Mouse (Mus musculus) cerebellum, adult 18-20 months (tissue): ENCODE results near the gene Pcolce2.
A peak's percentile ranks its signal among the peaks of the same experiment; 100 is the strongest.

Experiments used
- DNase-seq, 2 experiments: peaks; one replicate each; pipeline ENCODE4 v3.0.0; 2021

Pcolce2 gene

DNA sequence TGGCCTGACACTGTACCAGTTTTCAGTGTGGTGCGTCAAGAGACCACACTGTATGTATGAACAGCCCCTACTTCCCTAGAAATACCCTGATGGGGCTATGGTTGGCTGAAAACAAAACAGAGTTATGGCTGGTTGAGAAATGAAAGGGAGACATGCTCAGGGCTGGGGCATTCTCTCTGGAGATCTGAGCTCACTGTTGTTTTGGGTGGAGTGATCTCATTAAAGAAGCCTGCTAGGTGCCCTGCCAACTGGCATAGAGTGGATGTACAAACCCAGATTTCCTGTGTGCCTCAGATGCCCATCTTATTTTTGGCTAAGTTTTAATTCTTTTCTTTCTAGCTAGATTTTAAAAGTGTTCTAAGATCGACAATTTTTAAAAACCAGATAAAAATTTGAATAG, 20.5 kb downstream of the Pcolce2 start:
- no peak for DNase-seq

DNA sequence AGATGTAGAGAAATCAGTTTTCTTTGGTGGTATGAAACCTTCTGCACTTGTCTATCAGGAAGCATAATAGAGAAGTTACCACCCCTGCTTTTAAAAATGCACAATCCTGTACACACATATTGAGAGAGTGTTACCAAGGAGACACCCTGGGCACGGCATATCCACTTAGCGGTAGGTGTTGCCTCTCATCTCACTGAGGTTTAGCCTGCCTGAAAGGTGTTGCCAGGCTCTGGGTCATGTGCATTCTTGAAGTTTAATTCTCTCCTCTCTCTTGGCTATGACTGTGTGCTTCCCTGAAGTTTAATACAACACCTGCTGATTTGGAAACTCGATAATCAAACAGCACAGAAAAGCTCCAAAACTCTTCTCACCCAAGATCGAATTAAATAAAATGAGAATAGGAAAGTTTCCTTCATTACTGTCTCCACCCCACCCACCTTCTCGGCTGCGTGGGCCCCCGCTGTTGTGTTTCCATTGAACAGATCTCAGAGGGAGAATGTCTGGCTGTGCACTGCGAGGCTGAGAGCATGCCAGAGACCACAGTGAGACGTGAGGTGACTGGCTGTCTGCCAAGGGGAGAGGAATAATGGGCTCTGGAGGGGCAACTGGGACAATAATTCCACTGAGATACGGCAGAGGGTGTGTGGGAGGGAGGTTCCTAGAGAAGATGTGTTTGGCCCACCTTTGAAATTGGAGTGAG, 27.0 kb downstream of the Pcolce2 start:
- DNase-seq, result no peak

DNA sequence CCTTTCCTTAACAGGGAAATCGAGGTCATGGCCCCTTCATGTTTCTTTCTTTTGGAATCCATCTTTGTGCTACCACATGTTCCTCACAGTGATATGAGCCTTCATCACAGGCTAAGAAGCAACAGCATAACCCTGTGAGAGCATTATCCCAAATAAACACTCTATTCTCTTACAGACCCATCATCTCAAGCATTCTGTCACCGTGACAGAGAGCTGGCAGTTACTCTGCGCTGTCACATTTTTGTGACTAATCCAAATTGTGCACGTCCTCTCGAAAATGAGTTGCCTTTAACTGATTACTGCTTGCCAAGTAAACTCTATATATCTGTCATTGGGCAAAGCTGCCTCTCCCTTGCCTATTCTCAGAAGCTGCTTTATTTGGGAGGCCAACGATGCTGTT, 28.4 kb downstream of the Pcolce2 start:
- DNase-seq, result no peak

DNA sequence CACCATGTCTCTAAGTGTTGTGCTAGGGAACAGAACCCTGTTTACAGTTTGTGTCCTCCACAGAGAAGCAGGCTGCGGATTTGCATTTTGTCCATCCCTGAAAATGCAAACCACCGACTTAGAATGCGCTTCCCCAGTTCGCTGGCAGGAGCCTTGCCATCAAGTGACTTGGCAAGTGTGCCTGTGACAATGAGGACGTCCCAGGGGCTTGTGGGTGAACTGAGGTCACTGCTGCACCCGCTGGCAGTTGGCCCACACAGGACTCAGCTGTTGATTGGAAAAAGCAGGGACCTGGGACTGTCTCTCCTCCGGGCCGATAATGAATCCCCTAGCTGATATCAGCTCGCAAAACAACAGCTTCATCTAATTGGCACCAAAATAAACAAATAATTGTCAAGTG, 30.4 kb downstream of the Pcolce2 start:
- peak; percentile 50 to 62 for DNase-seq

DNA sequence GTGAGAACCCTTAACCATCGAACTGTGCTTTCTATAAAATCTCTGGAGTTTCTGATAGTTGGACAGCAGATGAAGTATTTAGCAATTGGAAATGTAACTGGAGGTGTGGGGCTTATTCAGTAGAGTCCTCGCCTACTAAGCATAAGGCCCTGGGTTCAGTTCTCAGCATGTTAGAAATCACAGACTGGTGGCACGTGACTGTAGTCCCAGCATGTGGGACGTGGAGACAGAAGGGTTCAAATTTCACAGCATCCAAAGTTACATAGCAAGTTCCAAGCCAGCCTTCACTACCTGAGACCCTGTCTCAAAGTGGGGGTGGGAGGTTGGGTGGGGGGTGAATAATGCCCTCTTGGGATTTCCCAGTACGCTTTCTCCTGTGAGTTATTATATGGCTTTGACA, 30.9 kb downstream of the Pcolce2 start:
- no peak for DNase-seq

DNA sequence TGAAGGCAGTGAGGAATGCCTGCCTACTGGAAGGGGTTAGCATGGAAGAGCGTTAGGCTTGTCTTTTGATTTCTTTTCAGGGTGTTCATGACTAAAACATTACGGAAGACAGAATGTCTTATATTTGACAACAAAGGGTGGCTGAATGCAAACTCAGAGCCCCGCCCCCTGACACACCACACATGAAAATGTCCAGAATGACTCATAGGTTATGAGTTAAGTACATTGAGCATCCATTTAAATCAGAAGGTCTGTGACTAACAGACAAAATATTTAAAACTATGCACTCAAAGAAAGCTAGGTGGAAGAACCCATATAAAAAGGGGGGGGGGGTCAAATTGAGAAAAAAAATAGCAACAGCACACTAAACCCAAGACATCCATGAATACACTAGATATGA, 34.9 kb downstream of the Pcolce2 start:
- no peak for DNase-seq

DNA sequence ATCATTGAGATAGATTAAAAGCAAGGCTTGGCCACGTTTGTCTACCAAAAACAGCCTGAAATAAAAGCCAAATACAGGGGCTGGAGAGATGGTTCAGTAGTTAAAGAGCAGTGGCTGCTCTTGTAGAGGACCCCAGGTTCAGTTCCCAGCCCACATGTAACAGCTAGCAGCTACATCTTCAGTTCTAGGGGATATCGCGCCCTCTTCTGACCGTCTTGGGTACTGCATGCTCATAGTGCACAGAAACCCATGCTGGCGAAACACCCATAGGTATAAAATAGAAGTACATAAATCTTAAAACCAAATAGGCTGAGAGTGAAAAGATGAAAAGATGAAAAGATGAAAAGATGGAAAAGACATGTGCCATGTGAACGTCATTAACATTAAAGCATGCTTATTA, 35.4 kb downstream of the Pcolce2 start:
- no peak for DNase-seq

GRCm38 (mm10) chr9:95675064-95675699, 37.8 kb downstream of the Pcolce2 start:
- DNase-seq, result peak; percentile 67 to 71

GRCm38 (mm10) chr9:95676021-95676420, 38.6 kb downstream of the Pcolce2 start:
- no peak for DNase-seq

DNA sequence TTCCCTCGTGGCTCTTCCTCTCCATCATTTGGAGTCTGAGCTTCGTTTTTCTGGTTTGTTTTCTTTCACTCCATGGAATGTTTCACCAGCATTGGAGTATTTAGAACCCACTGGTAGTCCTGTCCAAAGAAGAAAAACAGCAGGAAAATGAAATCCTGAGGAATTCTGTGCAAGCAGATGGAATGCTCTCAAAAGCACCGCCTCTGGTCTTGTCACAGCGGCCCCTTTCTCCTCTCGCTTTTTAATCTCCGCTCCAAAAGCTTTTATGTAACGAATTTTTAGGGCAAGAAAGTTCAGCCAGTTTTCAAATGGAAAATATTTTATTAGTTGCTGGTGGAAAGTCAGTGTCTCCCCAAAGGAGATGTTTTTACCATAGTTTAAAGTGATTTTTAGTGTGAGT, 42.6 kb downstream of the Pcolce2 start:
- no peak for DNase-seq

DNA sequence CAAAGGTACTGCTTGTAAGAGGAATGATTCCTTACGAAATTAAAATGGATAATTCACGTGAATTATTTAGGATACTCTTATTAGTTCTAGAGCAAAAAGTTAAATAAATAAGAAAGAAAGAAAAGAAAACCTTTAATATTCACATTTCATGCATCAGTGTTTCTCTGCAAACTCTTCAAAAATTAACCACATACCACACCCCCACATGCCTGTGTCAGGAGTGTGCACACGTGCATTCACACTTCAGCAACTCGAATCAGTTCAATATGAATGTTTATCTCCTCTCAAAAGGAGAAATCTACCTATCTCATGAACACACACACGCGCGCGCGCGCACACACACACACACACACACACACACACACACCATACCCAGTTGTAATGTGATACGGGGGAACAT, 43.3 kb downstream of the Pcolce2 start:
- DNase-seq, result no peak

GRCm38 (mm10) chr9:95685660-95686440, 48.4 kb downstream of the Pcolce2 start:
- DNase-seq, result no peak

- peak; percentile 38 to 48 for DNase-seq
Observed at GRCm38 (mm10) chr9:95688064-95688463, 50.7 kb downstream of the Pcolce2 start.

GRCm38 (mm10) chr9:95692823-95693222, 55.4 kb downstream of the Pcolce2 start:
- DNase-seq, result no peak

- no peak for DNase-seq
Observed at GRCm38 (mm10) chr9:95693528-95694100, 56.2 kb downstream of the Pcolce2 start.

- DNase-seq, result no peak
Observed at GRCm38 (mm10) chr9:95694526-95694925, 57.1 kb downstream of the Pcolce2 start.

DNA sequence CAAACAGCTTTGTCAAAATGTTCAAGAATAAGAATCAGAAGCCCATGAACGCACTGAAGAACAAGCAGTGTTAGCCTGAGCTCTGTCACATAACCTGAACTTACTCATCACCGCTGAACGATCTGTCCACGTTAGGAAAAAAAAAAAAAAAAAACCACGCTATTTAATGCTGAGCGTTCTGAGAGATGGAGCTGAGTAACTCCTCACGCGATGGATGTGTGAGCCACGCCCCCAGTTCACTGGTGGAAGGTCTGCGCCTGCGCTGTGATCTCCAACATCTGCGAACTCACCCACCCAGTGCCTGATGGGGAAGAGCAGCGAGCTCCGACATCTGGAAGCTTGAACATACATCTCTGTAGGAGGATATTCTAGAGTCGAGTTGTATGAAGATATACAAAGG, 57.6 kb downstream of the Pcolce2 start:
- DNase-seq, result no peak

GRCm38 (mm10) chr9:95696581-95696980, 59.2 kb downstream of the Pcolce2 start:
- no peak for DNase-seq

DNA sequence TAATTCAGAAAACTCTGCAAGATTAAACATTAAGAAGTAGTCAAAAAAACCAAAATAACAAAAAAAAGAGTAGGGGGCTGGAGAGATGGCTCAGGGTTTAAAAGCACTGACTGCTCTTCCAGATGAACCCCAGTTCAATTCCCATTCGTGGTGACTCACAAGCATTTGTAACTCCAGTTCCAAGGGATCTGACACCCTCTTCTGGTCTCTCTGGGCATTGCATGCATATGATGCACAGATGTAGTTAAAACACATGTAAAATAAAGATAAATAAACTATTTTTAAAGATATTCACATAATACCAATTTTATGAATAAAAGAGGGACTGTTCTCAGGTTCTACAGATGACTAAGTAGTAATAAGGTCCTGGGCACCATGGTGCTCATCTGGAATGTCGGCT, 60.4 kb downstream of the Pcolce2 start:
- peak; percentile 37 to 50 for DNase-seq

DNA sequence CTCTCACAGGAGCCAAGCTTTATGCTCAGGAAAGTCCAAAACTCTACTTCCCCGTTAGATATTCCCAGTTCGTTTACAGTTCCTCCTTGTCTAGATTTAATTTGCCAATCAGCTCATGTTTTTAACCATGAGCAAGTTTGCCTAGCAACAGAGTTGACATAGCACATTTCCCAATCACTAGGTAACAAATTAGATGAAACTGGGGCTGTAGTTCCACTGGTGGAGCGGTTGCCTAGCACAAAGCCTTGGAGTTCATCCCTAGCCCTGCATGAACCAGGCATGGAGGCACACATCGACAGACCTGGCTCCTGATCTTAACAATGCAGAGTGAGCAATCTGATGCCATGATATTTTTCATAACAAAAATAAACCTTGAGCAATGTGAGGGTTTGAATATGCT, 61.9 kb downstream of the Pcolce2 start:
- DNase-seq, result no peak

DNA sequence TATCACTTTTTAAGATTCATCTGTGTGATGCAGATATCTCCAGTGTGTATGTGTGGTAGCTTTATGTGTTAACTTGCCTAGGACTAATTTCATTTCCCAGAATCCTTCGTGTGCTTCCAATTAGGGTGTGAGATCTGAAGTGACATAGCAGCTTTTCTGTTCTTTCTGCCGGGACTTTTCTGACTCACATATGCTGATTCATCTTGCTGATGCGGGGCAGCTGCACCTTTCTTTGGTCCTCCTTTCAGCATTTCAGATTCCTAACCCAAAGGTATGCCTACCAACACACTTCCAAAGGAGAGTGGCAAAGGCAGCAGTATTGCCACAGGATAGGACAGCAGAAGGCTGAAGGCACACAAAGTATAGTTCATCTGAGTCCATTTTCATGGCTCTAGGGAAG, 66.7 kb downstream of the Pcolce2 start:
- DNase-seq, result no peak

GRCm38 (mm10) chr9:95705371-95705770, 68.0 kb downstream of the Pcolce2 start:
- no peak for DNase-seq

- DNase-seq, result no peak
Observed at GRCm38 (mm10) chr9:95708943-95709342, 71.5 kb downstream of the Pcolce2 start.

GRCm38 (mm10) chr9:95712574-95712973, 75.2 kb downstream of the Pcolce2 start:
- DNase-seq, result no peak
